Mouse (Mus musculus): ENCODE measurements around the gene Mpig6b. TPM values are rescaled to one million over a fixed set of nuclear protein-coding genes. Genes with fewer than 3 reads are reported as not detected.
A peak's percentile ranks its signal among the peaks of the same experiment; 100 is the strongest.

The Mpig6b gene
- polyA plus RNA-seq, 1 experiment = 0.39 TPM

- peaks cover 35% of the 10 kb centered on the region for H3K36me3 ChIP-seq (ENCODE audit: control insufficient read depth, insufficient read depth, low read length)
Observed at GRCm38 (mm10) chr17:35058911-35059892, 6.8 kb downstream of the Mpig6b start, which contains the start of gene Ddah2. Gene Ddah2 (plus strand): TSS chr17:35059035.

GRCm38 (mm10) chr17:35058316-35058715, 7.7 kb downstream of the Mpig6b start:
- peaks cover 21% of the 10 kb centered on the region for H3K4me1 ChIP-seq (ENCODE audit: control insufficient read depth, insufficient read depth, insufficient read length, low read length)
- H3K27ac ChIP-seq (ENCODE audit: insufficient read depth, low read depth, low read length) = no peak overlapping the region
- H3K27me3 ChIP-seq (ENCODE audit: control insufficient read depth, insufficient read depth, low read length) = no peaks in the 10 kb centered on the region
- 58% methylated on average over 9 of the region's 9 CpGs for WGBS
- H3K36me3 ChIP-seq (ENCODE audit: control insufficient read depth, insufficient read depth, low read length) = peaks cover 42% of the 10 kb centered on the region
- no peak for TF ChIP-seq POLR2A (IDR thresholded peaks at IDR 0.05; ENCODE audit: low read depth, low read length)
- no peak for TF ChIP-seq CTCF (IDR thresholded peaks at IDR 0.05; ENCODE audit: extremely low read depth, insufficient read length, insufficient replicate concordance, low read depth, low read length)
- no peak overlapping the region for H3K4me3 ChIP-seq (ENCODE audit: low read depth, low read length)

More at GRCm38 (mm10) chr17:35058911-35059892, 6.8 kb downstream of the Mpig6b start, which contains the start of gene Ddah2:
- Histone ChIP-seq H3K27me3 (ENCODE audit: control insufficient read depth, insufficient read depth, low read length) (no peaks in the 10 kb centered on the region), H3K4me1 (ENCODE audit: control insufficient read depth, insufficient read depth, insufficient read length, low read length) (peaks cover 25% of the 10 kb centered on the region), H3K4me3 (ENCODE audit: low read depth, low read length) (peak within 1 kb of the TSS; percentile 68), H3K27ac (ENCODE audit: insufficient read depth, low read depth, low read length) (peak within 1 kb of the TSS; percentile 52; the same call in 1 of the 2 replicates)
- peak; percentile 66 for TF ChIP-seq CTCF (IDR thresholded peaks at IDR 0.05; ENCODE audit: extremely low read depth, insufficient read length, insufficient replicate concordance, low read depth, low read length)
- peak; percentile 48 for TF ChIP-seq POLR2A (IDR thresholded peaks at IDR 0.05; ENCODE audit: low read depth, low read length)
- WGBS = 1% methylated on average over 57 of the region's 57 CpGs

GRCm38 (mm10) chr17:35057090-35057489, 8.9 kb downstream of the Mpig6b start:
- TF ChIP-seq POLR2A (IDR thresholded peaks at IDR 0.05; ENCODE audit: low read depth, low read length) = no peak
- no peak for TF ChIP-seq CTCF (IDR thresholded peaks at IDR 0.05; ENCODE audit: extremely low read depth, insufficient read length, insufficient replicate concordance, low read depth, low read length)
- no peak overlapping the region for H3K4me3 ChIP-seq (ENCODE audit: low read depth, low read length)
- 79% methylated on average over 3 of the region's 3 CpGs for WGBS

GRCm38 (mm10) chr17:35055691-35056495, 10.1 kb downstream of the Mpig6b start:
- no peak overlapping the region for H3K27ac ChIP-seq (ENCODE audit: insufficient read depth, low read depth, low read length)
- peaks cover 55% of the 10 kb centered on the region for H3K36me3 ChIP-seq (ENCODE audit: control insufficient read depth, insufficient read depth, low read length)
- no peaks in the 10 kb centered on the region for H3K27me3 ChIP-seq (ENCODE audit: control insufficient read depth, insufficient read depth, low read length)
- H3K4me3 ChIP-seq (ENCODE audit: low read depth, low read length) = no peak overlapping the region
- peaks cover 26% of the 10 kb centered on the region for H3K4me1 ChIP-seq (ENCODE audit: control insufficient read depth, insufficient read depth, insufficient read length, low read length)
- TF ChIP-seq POLR2A (IDR thresholded peaks at IDR 0.05; ENCODE audit: low read depth, low read length) = no peak
- TF ChIP-seq CTCF (IDR thresholded peaks at IDR 0.05; ENCODE audit: extremely low read depth, insufficient read length, insufficient replicate concordance, low read depth, low read length) = no peak
- 85% methylated on average over 7 of the region's 7 CpGs for WGBS

More at GRCm38 (mm10) chr17:35057090-35057489, 8.9 kb downstream of the Mpig6b start:
- Histone ChIP-seq H3K27me3 (ENCODE audit: control insufficient read depth, insufficient read depth, low read length) (no peaks in the 10 kb centered on the region), H3K27ac (ENCODE audit: insufficient read depth, low read depth, low read length) (no peak overlapping the region), H3K36me3 (ENCODE audit: control insufficient read depth, insufficient read depth, low read length) (peaks cover 54% of the 10 kb centered on the region), H3K4me1 (ENCODE audit: control insufficient read depth, insufficient read depth, insufficient read length, low read length) (peaks cover 26% of the 10 kb centered on the region)

- Histone ChIP-seq H3K4me1 (ENCODE audit: control insufficient read depth, insufficient read depth, insufficient read length, low read length) (peaks cover 20% of the 10 kb centered on the region), H3K27ac (ENCODE audit: insufficient read depth, low read depth, low read length) (peak overlapping the region; percentile 12), H3K4me3 (ENCODE audit: low read depth, low read length) (peak overlapping the region; percentile 76), H3K36me3 (ENCODE audit: control insufficient read depth, insufficient read depth, low read length) (peaks cover 45% of the 10 kb centered on the region), H3K27me3 (ENCODE audit: control insufficient read depth, insufficient read depth, low read length) (no peaks in the 10 kb centered on the region)
- TF ChIP-seq CTCF (IDR thresholded peaks at IDR 0.05; ENCODE audit: extremely low read depth, insufficient read length, insufficient replicate concordance, low read depth, low read length) (no peak), POLR2A (IDR thresholded peaks at IDR 0.05; ENCODE audit: low read depth, low read length) (no peak)
- WGBS = 83% methylated on average over 12 of the region's 12 CpGs
Observed at GRCm38 (mm10) chr17:35052271-35052798, 13.6 kb downstream of the Mpig6b start.

- Histone ChIP-seq H3K27ac (ENCODE audit: insufficient read depth, low read depth, low read length) (peak overlapping the region; percentile 83), H3K4me1 (ENCODE audit: control insufficient read depth, insufficient read depth, insufficient read length, low read length) (peaks cover 22% of the 10 kb centered on the region), H3K36me3 (ENCODE audit: control insufficient read depth, insufficient read depth, low read length) (peaks cover 39% of the 10 kb centered on the region), H3K4me3 (ENCODE audit: low read depth, low read length) (peak overlapping the region; percentile 76), H3K27me3 (ENCODE audit: control insufficient read depth, insufficient read depth, low read length) (no peaks in the 10 kb centered on the region)
- TF ChIP-seq POLR2A (IDR thresholded peaks at IDR 0.05; ENCODE audit: low read depth, low read length) (peak; percentile 59; the same call in 1 of the 2 replicates), CTCF (IDR thresholded peaks at IDR 0.05; ENCODE audit: extremely low read depth, insufficient read length, insufficient replicate concordance, low read depth, low read length) (no peak)
- 1% methylated on average over 21 of the region's 21 CpGs for WGBS
Observed at GRCm38 (mm10) chr17:35051156-35052086, 14.6 kb downstream of the Mpig6b start.

Measured in small intestine, adult 2 months (tissue).